Mouse (Mus musculus): ENCODE results near the gene Pik3c2g.

DNA sequence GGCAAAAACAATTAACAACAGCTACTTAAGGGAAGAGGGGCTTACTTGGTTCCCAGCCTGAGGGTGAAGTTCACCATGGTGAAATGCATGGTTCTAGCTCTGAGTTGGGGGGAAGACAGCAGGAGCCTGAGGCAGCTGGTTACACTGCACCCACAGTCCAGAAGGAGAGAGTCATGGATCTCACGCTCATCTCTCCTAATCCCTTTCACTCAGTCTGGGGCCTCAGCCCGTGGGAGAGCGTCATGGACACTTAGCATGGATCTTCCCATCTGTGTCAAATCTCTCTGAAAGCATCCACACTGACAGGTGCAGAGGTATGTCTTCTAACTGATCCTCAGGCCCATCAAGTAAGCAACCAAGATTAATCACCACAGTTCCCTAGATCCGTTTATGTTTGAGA, 320.1 kb downstream of the Pik3c2g start:
- no peak for TF ChIP-seq CTCF (IDR thresholded peaks at IDR 0.05; ENCODE audit: insufficient read depth, low read length)
- no peak for TF ChIP-seq POLR2A (IDR thresholded peaks at IDR 0.05; ENCODE audit: borderline replicate concordance, extremely low read depth, low read depth, low read length)

Data from lung, adult 2 months (tissue).